Mouse (Mus musculus): Measurements from ENCODE around the gene Eef1akmt2.

- TF ChIP-seq POLR2A (IDR thresholded peaks at IDR 0.05; ENCODE audit: borderline replicate concordance, control insufficient read depth, low read depth, low read length) (no peak), CTCF (IDR thresholded peaks at IDR 0.05; ENCODE audit: control insufficient read depth, insufficient read depth, low read length) (no peak)
Measured at GRCm38 (mm10) chr7:132800868-132801267, 51.6 kb downstream of the Eef1akmt2 start.
